8 mouse cellular contexts compared by ENCODE assay signal in genomic region chr8:71881618-71882274, GRCm38 (mm10). TPM values are rescaled to one million over a fixed set of nuclear protein-coding genes. Genes with fewer than 3 reads are reported as not detected.
A peak's percentile ranks its signal among the peaks of the same experiment; 100 is the strongest.
DNase-seq lines count a peak whose midpoint lies in the region; ATAC-seq and TF ChIP-seq lines count a peak whose summit lies in the region.

Zfp709 (plus strand) TSS chr8:71882019.

- WGBS in heart, embryonic 12.5 days, result 5% methylated on average over 45 of the region's 45 CpGs
- WGBS in kidney, postnatal 0 days, result 6% methylated on average over 45 of the region's 45 CpGs
- 5% methylated on average over 45 of the region's 45 CpGs for WGBS in liver, adult 2 months

- 0 out of 2 replicates have a peak, but pooled peaks cover 7% of the 10 kb centered on the region for H3K27me3 ChIP-seq in heart, embryonic 12.5 days (replicated peaks)
- H3K27me3 ChIP-seq in kidney, postnatal 0 days (ENCODE audit: insufficient read depth, low read length), result no peaks in the 10 kb centered on the region
- no peaks in the 10 kb centered on the region for H3K27me3 ChIP-seq in liver, adult 2 months (ENCODE audit: control insufficient read depth, insufficient read depth, low read length)

- H3K9me3 ChIP-seq in heart, embryonic 12.5 days (replicated peaks), result peaks cover 16% of the 10 kb centered on the region
- peaks cover 14% of the 10 kb centered on the region; the same call in 1 of the 2 replicates for H3K9me3 ChIP-seq in kidney, postnatal 0 days (replicated peaks; ENCODE audit: low read length)

- H3K9ac ChIP-seq in heart, embryonic 12.5 days, result peak within 1 kb of the TSS; percentile 86
- peak within 1 kb of the TSS; percentile 85 for H3K9ac ChIP-seq in kidney, postnatal 0 days (ENCODE audit: low read depth, low read length)
- H3K9ac ChIP-seq in liver, adult 2 months (ENCODE audit: low read depth, low read length), result peak within 1 kb of the TSS; percentile 89

- TF ChIP-seq CTCF in kidney, postnatal 0 days (IDR thresholded peaks at IDR 0.05; ENCODE audit: low read depth), result no peak
- no peak for TF ChIP-seq CTCF in liver, adult 2 months (IDR thresholded peaks at IDR 0.05; ENCODE audit: low read depth, low read length)

- no peaks in the 10 kb centered on the region for H3K4me1 ChIP-seq in heart, embryonic 12.5 days (replicated peaks)
- peaks cover 6% of the 10 kb centered on the region; the same call in 1 of the 2 replicates for H3K4me1 ChIP-seq in kidney, postnatal 0 days (replicated peaks; ENCODE audit: insufficient read depth, low read length)
- peaks cover 2% of the 10 kb centered on the region; the same call in 1 of the 2 replicates for H3K4me1 ChIP-seq in liver, adult 2 months (ENCODE audit: control insufficient read depth, insufficient read depth, low read length)

- peak within 1 kb of the TSS; percentile 40 for H3K27ac ChIP-seq in heart, embryonic 12.5 days (ENCODE audit: poor library complexity, severe bottlenecking)
- peak within 1 kb of the TSS; percentile 83 for H3K27ac ChIP-seq in kidney, postnatal 0 days
- H3K27ac ChIP-seq in liver, adult 2 months (replicated peaks; ENCODE audit: insufficient read depth, low read depth, low read length), result peak within 1 kb of the TSS; percentile 49

- peak within 1 kb of the TSS; percentile 68 for H3K4me3 ChIP-seq in heart, embryonic 12.5 days
- H3K4me3 ChIP-seq in kidney, postnatal 0 days (replicated peaks; ENCODE audit: low read depth, low read length), result peak within 1 kb of the TSS; percentile 67
- peak within 1 kb of the TSS; percentile 85 for H3K4me3 ChIP-seq in liver, adult 2 months (ENCODE audit: insufficient read depth, low read depth, low read length)

- peak; percentile 70 for DNase-seq in CD4-positive, CD25-positive, alpha-beta regulatory T cell, adult 2 months (ENCODE audit: low read depth, low spot score)
- peak; percentile 24 for DNase-seq in c-Kit-negative CD71-positive TER-119-positive erythroid progenitor cells, embryonic 14.5 days (ENCODE audit: low read depth, low spot score)
- peak; percentile 14 for DNase-seq in fat pad, adult 2 months (ENCODE audit: extremely low read depth, low read depth, low spot score)
- peak; percentile 85 for DNase-seq in kidney, postnatal 0 days (ENCODE audit: low spot score)
- DNase-seq in liver, adult 2 months (ENCODE audit: extremely low read depth, low read depth, low spot score), result peak; percentile 87
- peak; percentile 65 to 72 for DNase-seq in spleen, postnatal 36 days (ENCODE audit: low spot score in 2 of 2)

- no peaks in the 10 kb centered on the region; the same call in 1 of the 2 replicates for H3K79me2 ChIP-seq in liver, adult 2 months (ENCODE audit: control insufficient read depth, insufficient read depth, low read length)

- ATAC-seq in heart, embryonic 12.5 days (ENCODE audit: insufficient number of reproducible peaks, low FRiP score), result peak; percentile 84
- ATAC-seq in kidney, postnatal 0 days (replicated peaks; ENCODE audit: low FRiP score, low read depth), result peak; percentile 93
- ATAC-seq in monocyte, adult 5-6 weeks (replicated peaks; ENCODE audit: insufficient number of reproducible peaks, low FRiP score, low TSS enrichment, poor library complexity, severe bottlenecking), result peak; percentile 96

- H3K36me3 ChIP-seq in heart, embryonic 12.5 days, result peaks cover 27% of the 10 kb centered on the region
- H3K36me3 ChIP-seq in kidney, postnatal 0 days (ENCODE audit: insufficient read depth, low read length), result no peaks in the 10 kb centered on the region
- H3K36me3 ChIP-seq in liver, adult 2 months (ENCODE audit: control insufficient read depth, insufficient read depth, low read length), result peaks cover 16% of the 10 kb centered on the region

- 0 out of 2 replicates have a peak, but pooled peaks have one; percentile 13 for TF ChIP-seq POLR2A in liver, adult 2 months (IDR thresholded peaks at IDR 0.05; ENCODE audit: extremely low read depth, insufficient read depth, low read length)

- peak within 1 kb of the TSS; percentile 78 for H3K4me2 ChIP-seq in heart, embryonic 12.5 days
- H3K4me2 ChIP-seq in kidney, postnatal 0 days (ENCODE audit: low read length), result peak within 1 kb of the TSS; percentile 96

RNA-seq across cellular contexts. Expression of gene Zfp709, which starts in this region (rescaled TPM):
- 4.4 and 5.9 TPM in 2 replicates for polyA plus RNA-seq in heart, embryonic 12.5 days (2016; fragmentation: Nextera tagmentation; extraction: Ambion mirVana)
- 4.8 and 5.4 TPM in 2 replicates for polyA plus RNA-seq in kidney, postnatal 0 days (2015; fragmentation: Nextera tagmentation; extraction: Ambion mirVana)
- total RNA-seq in liver, adult 2 months (2014; rRNA removed), result 3.1 and 3.3 TPM in 2 replicates
- 0.18 and 0.46 TPM in 2 replicates for polyA plus RNA-seq in liver, adult 2 months (2012; rRNA removed)
- 9.5 to 30.7 TPM (median 18.6 TPM) in 3 replicates for total RNA-seq in monocyte, adult 5-6 weeks (2017)

Comparison
In these comparisons a context has a peak if more than half of its experiments do, and no peak if none do; other contexts are left out.
1. Peak in every context shown above with its lines: DNase-seq, ATAC-seq, H3K4me3 ChIP-seq and H3K27ac ChIP-seq.
2. DNase-seq: peak in every context shown above with its lines; median percentile 87 in liver, adult 2 months; 85 in kidney, postnatal 0 days; 70 in CD4-positive, CD25-positive, alpha-beta regulatory T cell, adult 2 months; 68 in spleen, postnatal 36 days; 24 in c-Kit-negative CD71-positive TER-119-positive erythroid progenitor cells, embryonic 14.5 days; 14 in fat pad, adult 2 months.